Mouse (Mus musculus) left cerebral cortex, postnatal 10 days (tissue): ENCODE measurements around the gene Nme7. TPM values are rescaled to one million over a fixed set of nuclear protein-coding genes. Genes with fewer than 3 reads are reported as not detected.

ENCODE experiments used
- DNase-seq, 2 experiments: peaks; one replicate each; pipeline ENCODE4 v3.0.0; 2021 to 2022; ENCODE audit warnings: low spot score in 2 of 2, mixed read lengths in 1 of 2; ENCODE audit errors: extremely low spot score in 1 of 2
- intact Hi-C: fragments of 180-260 bp; cut with DNase I; formaldehyde crosslinking; loops from one replicate; pipeline ENCODE4 v1.15.1; 2025
- total RNA-seq, 2 experiments: library from RNA; stranded (reverse); gene quantifications; 2 replicates each; pipeline ENCODE4 v1.2.3; 2021

Gene Nme7
- total RNA-seq, 2 experiments from 2014 or later = 21.9 to 24.8 TPM

DNA sequence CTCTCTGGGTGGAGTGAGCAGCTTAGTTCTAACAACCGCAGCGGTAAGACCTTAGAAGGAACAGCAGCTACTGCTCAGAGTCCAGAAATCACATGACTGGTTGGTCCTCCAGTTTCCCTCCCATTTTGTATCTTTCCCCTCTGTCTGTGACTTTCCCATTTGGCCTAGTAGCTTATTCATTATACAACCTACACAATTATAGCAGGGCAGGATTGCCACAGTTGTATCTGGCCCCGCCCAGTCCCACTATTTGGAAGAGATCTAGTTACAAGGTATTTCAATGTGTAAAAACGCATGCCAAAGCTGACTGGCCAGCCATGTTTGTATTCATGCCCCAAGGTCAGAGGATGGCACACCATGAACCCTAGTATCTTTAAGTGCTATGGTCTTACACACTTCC, 146.7 kb downstream of the Nme7 start:
- intact Hi-C loops = loop anchor here (10.0 kb wide), 1 partner anchor 314 kb away; no protein-coding TSS in a partner anchor
- DNase-seq = no peak

DNA sequence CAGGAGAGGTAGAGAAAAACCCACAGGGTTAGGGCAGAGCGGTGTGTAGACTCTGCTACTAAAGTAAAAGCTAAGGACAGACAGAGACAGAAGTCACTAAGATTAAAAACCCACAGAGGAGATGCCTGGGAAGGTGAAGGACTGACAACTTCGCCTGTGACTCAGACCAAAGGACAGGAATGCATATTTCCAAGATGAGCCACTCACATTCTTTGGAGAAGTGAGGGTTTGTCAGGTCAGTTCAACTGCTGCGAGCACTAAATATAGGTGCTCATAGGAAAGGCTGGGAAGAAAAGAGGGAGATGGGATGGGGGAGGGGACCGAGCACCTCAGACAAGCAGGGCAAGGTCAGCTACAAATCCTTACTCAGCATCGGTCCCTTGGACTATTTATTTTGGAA, 147.4 kb downstream of the Nme7 start:
- intact Hi-C loops = loop anchor here (10.0 kb wide), 1 partner anchor 313 kb away; no protein-coding TSS in a partner anchor
- no peak for DNase-seq

DNA sequence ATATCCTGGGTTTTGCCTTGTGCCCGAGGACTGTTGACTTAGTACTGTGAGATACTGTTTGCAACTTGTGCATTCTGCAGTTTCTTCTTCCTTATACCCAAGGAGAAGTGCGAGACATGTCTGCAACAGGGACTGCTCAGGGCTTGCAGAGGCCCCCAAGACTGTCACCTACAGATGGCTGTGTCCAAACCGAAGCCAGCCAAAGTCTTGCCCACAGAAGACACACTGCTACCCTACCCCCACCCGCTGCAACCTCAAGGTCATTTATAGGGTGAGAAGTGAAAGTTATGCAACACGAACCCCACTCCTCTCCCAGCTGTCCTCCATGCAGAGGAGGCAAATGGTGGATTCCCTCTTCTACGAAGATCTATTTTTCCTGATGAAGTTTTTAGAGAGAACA, 148.7 kb downstream of the Nme7 start:
- intact Hi-C loops = loop anchor here (10.0 kb wide), 1 partner anchor 312 kb away; no protein-coding TSS in a partner anchor
- DNase-seq = no peak

DNA sequence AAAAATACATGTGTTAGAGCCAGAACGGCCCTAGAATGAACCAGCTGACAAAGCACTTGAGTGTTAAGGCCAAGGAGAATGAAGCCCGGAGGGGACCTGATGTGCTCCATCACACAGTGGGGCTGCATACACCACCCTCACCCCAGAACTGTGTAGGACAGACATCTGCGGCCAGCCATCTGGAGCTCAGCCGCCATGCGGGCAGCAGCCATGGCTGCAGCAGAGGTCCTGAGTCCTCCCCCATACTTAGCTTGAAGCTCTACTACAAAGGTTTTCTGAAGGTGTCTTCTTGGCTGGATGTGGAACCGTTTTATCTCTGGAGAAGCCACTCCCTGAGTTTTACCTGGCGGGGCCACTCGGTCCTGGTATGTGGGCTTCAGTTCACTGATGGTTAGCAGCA, 149.2 kb downstream of the Nme7 start:
- intact Hi-C loops = loop anchor here (10.0 kb wide), 1 partner anchor 312 kb away; no protein-coding TSS in a partner anchor
- no peak for DNase-seq

DNA sequence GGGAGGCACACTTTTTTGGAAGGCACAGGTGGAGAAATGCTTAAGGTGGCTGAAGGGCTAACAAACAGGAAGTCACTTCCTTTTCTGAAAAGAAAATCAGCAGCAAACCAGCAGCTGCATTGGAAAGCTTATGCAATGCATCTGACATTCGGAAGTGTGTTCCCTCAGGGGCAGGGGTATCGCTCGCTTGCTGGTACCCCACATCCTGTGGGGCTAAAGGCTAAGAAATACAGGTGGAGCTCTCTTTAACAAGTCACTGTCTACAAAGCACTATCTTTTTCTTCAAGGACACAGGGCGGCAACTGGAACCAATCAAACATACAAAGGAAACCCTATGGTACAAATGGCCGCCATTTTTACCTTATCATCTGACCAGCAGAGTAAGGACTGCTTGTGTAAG, 149.8 kb downstream of the Nme7 start:
- DNase-seq = no peak
- intact Hi-C loops = loop anchor here (10.0 kb wide), 1 partner anchor 311 kb away; no protein-coding TSS in a partner anchor

DNA sequence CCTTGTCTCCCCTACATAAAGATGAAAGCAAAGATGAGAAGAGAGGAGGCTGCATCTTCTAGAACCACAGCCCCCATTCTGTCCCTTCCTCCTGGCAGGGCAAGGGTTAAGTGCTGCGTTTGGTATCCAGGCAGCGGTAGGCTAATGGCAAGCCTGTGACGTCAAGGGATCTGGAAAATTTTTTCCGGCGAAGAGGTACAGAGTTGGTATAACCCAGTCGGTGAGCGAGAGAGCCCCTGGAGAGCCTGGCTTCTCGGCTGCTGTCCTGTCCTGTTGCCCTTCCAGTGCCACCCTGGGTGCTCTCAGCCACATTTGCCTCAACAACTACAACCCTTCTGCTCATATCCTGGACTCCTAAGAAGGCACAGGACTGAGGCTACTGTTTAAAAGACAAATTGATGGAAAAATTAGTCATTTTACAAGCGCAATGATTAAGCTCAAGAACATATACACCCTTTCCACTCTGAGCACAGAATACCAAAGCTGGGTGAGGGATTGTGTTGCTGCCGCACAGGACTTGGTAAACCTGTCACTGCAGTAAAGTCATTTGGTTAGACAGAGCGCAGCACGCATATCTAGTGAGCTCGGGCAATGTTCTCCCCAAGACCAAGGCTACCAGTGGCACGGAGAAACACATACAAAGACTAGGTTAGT, 151.0 kb downstream of the Nme7 start:
- DNase-seq = peak; percentile 66 to 72
- intact Hi-C loops = loop anchor here (5.0 to 10.0 kb wide), 5 partner anchors 122 to 667 kb away; no protein-coding TSS in a partner anchor

DNA sequence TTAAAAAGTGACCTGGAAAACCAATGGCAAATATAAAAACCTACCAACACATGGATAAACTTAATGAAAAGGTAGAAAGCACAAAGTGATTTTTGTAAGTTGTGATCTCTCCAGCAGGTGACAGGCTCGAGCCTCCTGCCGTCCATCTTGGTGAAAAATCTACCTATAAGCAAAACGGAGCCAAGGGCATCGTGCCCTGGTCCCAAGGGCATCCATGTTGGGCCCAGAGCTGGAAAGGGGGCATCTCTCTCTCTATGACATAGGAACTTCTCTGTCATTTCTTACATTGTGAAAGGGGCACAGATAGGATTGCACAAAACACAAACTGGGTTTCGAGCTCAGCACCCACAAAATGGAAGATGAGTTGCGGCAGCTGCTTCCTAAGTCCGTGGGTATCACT, 151.7 kb downstream of the Nme7 start:
- DNase-seq = no peak
- intact Hi-C loops = loop anchor here (5.0 to 10.0 kb wide), 5 partner anchors 122 to 667 kb away; no protein-coding TSS in a partner anchor

DNA sequence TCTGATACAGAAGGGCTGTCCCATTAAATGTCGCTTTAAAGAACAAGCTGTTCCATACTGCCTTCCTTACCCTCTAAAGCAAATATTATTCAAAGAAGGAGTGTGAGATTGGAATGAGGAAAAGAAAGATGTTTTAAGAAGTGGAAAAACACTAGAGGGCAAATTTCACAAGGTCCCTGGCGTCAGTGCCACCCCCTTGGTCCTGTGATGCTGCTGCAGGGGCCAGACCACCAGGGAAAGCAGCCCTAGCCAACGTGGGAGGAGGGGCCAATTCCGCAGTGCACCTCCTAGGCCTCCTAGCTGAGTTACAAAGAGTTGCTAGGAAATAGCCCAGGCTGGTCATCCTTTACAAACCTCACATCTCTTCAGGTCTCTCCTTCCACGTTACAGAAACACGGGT, 152.1 kb downstream of the Nme7 start:
- peak in 1 of 2 experiments; percentile 63 for DNase-seq
- intact Hi-C loops = loop anchor here (5.0 to 10.0 kb wide), 5 partner anchors 121 to 666 kb away; no protein-coding TSS in a partner anchor

DNA sequence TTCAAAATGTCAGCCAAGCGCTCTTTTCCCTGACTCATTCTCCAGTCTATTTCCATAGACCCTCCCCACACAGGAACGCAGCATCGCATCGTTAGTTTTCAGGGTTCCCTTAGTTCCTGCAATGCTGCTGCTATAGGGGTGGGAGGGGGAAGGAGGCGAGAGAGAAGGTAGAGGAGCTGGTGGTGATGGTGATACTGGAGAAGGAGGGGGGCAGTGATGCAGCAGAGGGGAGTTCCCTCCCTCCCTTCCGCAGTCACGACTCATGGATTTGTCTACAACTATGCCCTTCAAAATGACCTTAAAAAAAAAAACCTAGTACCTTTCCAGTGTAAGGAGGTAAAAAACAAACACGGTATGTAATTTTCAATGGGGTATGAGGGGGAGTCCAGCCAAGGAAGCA, 152.8 kb downstream of the Nme7 start:
- DNase-seq = no peak
- intact Hi-C loops = loop anchor here (1.0 to 10.0 kb wide), 6 partner anchors 121 to 666 kb away; no protein-coding TSS in a partner anchor

DNA sequence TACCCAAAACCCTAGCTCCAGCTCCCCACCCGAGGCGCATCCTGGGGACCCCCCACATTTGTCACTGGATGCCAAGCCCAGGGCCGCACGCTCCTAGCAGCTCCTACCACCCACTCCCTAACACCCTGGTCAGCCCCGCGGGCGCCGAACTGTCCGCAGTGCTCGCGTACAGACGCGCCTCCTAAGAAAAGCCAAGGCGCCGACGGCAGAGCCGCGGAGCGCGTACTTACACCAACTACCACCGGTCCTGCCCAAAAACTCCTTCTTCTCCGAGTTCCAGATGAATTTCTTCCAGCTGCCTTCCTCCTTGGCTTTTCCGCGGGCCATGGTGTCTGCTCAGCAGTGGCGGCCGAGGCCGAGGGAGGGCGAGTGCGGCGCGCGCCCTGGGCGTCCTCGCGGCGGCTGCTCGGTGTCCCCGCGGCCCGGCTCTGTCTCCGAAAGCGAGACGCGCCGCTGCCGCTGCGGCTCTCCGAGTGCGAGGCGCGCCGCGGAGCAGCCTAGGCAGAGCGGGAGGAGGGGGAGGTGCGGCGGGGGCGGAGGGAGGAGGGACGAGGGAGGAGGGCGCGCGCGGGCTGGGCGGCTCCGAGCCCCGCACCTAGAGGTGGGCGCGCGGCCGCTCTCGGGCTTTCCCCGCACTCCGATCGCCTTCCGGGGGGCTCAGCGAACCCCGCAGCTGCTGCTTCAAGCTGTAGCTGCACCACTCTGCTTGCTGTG, 153.8 kb downstream of the Nme7 start:
- peak in 1 of 2 experiments; percentile 86 for DNase-seq
- intact Hi-C loops = loop anchor here (1.0 to 10.0 kb wide), 6 partner anchors 120 to 665 kb away; no protein-coding TSS in a partner anchor

DNA sequence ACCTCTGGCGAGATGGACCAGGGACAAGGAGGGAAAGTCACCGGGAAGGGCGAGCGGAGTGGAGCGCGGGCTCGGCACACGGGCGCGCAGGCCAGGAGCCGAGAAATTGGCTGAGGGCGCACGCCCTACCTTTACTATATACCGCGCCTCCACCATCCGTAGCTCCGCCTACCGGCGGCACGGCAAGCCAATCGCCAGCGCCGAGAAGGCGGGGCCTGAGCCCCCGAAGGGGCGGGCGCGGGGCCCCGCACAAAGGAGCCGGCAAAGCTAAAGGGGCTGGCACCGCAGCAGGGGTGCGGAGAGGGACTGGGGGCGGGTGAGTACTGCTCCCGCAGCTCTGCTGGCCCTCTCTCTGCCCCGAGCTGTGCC, 154.3 kb downstream of the Nme7 start, which contains the start of gene Atp1b1:
Gene Atp1b1 (minus strand): TSS at position 111 of the 369 bp plus-strand sequence.
- DNase-seq = peak; percentile 88 to 92
- intact Hi-C loops = loop anchor here (5.0 to 10.0 kb wide), 5 partner anchors 119 to 664 kb away; no protein-coding TSS in a partner anchor

DNA sequence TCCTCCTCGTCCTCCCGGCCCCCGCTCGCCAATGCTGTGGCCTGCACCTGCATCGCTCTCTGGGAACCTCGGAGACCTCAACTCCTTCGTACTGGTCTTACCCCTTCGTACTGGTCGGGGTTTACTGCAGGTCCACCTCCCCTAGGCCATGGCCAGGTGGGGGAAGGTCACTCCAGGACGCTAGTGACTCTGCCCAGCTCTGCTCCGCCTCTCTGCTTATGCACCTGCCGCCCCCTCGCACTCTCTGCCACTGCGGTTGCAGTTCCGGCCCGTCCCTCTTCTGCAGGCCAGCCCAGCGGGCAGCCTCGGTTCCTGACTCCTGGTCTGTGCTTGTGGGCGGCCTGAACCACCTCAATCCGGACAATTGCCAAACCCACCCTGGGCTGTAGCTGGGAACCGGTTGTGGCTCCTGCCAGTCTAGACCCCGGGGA, 154.7 kb downstream of the Nme7 start:
- peak in 1 of 2 experiments; percentile 67 for DNase-seq
- intact Hi-C loops = loop anchor here (5.0 to 10.0 kb wide), 5 partner anchors 119 to 664 kb away; no protein-coding TSS in a partner anchor

DNA sequence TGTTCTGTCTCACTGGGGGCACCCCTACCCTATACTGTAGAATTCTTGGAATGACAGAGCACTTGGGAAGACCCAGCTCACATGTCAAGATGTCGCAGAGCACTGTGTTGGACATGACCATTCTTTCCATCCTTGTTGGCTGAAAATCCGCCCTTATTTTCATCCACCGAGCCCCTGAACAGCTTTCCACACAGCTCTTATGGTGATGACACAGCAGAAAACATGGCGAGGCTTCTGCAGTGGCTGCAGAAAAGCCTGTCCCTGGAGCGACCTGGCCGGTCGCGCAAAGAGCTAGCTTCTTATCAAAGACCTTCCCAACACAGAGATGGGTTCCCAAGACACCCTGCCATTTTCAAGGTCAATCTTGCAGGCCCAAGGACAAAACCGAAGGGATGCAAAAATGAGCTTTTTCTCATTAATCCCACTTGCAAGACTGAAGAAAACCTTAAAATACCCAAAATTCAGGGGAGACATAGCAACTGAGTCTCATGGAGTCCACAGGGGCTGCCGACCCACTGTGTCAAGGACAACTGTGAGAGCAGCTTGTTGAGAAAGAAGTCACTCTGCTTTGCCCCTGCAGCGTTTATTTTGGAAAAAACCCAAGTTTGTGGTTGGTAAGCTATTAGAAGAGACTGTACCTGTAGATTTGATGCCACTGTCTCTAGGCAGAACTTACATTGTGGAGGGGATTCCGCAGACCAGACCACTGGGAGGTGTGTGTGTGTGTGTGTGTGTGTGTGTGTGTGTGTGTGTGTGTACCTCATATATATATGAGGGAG, 155.4 kb downstream of the Nme7 start:
- intact Hi-C loops = loop anchor here (5.0 to 10.0 kb wide), 5 partner anchors 118 to 663 kb away; no protein-coding TSS in a partner anchor
- no peak for DNase-seq

DNA sequence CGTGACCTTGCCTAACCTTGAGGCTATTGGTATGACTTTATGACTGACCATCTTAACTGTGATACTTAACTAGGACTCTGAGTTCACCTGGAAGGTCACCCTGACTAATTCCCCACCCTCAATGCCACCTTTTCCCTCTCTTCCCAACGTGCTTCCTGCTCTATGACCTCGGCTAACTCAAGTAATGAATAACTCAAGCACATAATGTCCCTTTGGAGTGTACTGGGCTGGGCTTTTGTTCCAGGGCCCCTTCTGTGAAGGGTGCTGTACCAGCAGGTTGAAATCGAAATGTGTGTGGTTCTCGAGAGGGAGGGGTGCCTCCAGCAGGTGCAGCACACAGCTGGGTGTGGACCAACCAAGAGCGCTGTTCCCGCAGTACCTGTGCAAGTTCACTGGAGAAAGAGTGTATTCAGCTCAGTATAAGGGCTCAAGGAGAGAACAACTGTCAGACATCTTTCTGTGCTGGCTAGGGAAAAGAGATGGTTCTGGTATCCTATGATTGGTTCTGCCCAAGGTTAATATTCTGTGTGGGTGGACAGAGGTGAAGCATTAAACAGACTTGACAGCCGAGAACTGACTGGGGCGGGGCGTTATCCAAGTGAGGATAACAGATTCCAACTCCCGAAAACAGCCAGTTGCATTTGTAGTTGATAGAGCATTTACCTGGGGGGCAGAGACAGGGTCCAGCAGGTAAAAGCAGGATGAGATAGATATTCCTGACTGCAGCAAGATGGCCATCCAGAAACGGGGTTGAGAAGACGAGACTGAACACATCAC, 157.2 kb downstream of the Nme7 start:
- no peak for DNase-seq
- intact Hi-C loops = loop anchor here (5.0 kb wide), 1 partner anchor 81 kb away; no protein-coding TSS in a partner anchor

DNA sequence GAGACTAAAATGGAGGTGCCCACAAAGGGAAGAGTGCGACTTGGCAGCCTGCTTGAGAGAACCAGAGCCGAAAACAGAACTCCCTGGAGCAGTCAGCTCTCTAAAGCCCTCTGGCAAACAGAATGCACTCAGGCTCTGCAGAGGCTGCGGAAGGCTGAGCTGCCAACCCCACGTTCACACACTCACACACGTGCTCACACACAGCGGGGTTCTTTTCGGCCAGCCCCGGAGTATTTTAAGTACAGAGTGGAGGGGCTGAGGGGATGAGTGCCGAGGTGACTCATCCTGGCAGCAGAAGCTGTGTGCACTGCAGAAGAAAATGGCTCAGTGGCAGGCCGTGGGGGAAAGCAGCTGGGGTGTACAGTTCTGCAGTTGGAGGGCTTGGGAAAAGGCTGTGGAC, 157.8 kb downstream of the Nme7 start:
- intact Hi-C loops = loop anchor here (5.0 kb wide), 1 partner anchor 81 kb away; no protein-coding TSS in a partner anchor
- peak; percentile 67 to 75 for DNase-seq

DNA sequence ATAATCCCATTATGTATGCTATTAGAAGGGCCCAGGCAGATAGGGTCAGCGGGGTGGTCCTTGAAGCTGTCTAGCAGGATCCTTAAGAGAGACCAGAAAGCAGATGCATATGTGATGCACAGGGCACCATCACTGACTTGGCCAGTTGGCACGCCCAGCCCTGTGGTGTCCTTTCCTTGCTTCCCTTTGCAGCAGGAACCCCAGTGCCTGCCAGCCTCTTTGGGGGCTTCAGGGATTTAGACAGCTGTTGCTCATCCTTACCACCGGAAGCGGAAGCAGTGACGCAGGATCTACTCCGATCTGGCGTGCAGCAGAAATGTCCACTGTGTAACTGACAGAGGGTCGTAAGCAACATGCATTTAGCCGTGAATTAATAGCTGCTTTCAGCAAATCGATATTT, 163.5 kb downstream of the Nme7 start:
- no peak for DNase-seq
- intact Hi-C loops = no loop called here

DNA sequence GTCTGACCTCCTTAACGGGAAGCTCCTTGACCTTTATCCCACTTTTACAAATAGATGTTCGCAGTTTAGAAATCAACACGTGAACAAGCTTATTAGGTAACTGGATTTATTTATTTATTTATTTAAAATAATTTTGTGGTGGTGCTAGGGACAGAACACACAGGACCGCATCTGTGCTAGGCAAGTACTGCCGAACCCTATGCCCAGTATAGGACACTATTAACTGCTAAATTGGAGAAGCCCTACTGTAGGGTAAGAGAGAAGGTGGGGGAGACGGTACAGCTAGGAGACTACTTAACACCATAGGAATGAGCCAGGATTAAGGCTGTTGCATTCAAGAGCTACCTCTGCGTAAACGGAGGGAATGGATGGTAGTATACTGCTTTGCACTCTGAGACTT, 164.4 kb downstream of the Nme7 start:
- no peak for DNase-seq
- intact Hi-C loops = no loop called here

DNA sequence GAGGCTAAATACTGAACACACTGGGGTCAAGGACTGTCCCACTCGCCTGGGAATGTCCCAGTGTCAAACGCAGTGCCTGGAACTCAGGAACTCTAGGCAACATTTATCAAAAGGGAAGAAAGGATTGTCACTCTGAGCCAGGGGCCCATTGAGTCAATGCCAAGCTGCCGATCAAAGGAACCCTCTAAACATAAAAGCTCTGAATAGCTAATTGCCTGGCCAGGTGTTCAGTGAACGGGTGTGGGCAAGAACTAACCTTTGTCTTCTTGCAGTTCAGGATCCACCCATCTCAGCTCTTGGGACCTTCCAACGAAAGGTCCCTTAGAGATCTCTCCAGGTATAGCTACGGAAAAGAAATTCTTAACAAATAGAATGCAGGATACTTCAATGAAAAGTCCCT, 167.1 kb downstream of the Nme7 start:
- no peak for DNase-seq
- intact Hi-C loops = no loop called here
